Comparison of ENCODE assay signal across 21 mouse cellular contexts in genomic region chr17:51150999-51151398, GRCm38 (mm10). TPM values are rescaled to one million over a fixed set of nuclear protein-coding genes. Genes with fewer than 3 reads are reported as not detected.
A peak's percentile ranks its signal among the peaks of the same experiment; 100 is the strongest.
DNase-seq lines count a peak whose midpoint lies in the region; ATAC-seq and TF ChIP-seq lines count a peak whose summit lies in the region.
"Had no signal": no experiment of that assay in that cellular context is flagged by ENCODE, and none has a peak within 500 bp of the region (broad histone marks: within the 10 kb centered on the region; RNA-seq: fewer than 3 reads in every experiment).

No protein-coding gene starts in this region.

- no peak overlapping the region for H3K9ac ChIP-seq in forebrain, embryonic 12.5 days
- H3K9ac ChIP-seq in forebrain, embryonic 16.5 days (replicated peaks; ENCODE audit: low read depth, low read length), result no peak overlapping the region
- H3K9ac ChIP-seq in midbrain, embryonic 12.5 days (replicated peaks), result no peak overlapping the region
- H3K9ac ChIP-seq in midbrain, embryonic 16.5 days (ENCODE audit: low read depth, low read length), result no peak overlapping the region
- H3K9ac ChIP-seq: forebrain, postnatal 0 days; heart, embryonic 12.5 days had no signal

- H3K4me1 ChIP-seq in forebrain, embryonic 12.5 days, result 0 out of 2 replicates have a peak, but pooled peaks cover 2% of the 10 kb centered on the region
- no peaks in the 10 kb centered on the region for H3K4me1 ChIP-seq in forebrain, embryonic 16.5 days (replicated peaks; ENCODE audit: control insufficient read depth, insufficient read depth, low read length)
- no peaks in the 10 kb centered on the region for H3K4me1 ChIP-seq in midbrain, embryonic 12.5 days
- no peaks in the 10 kb centered on the region for H3K4me1 ChIP-seq in midbrain, embryonic 16.5 days (ENCODE audit: control insufficient read depth, insufficient read depth, low read length)
- H3K4me1 ChIP-seq: heart, embryonic 12.5 days; hindbrain, embryonic 10.5 days had no signal

- H3K36me3 ChIP-seq in forebrain, embryonic 12.5 days (replicated peaks), result no peaks in the 10 kb centered on the region
- H3K36me3 ChIP-seq in forebrain, embryonic 16.5 days (ENCODE audit: control insufficient read depth, insufficient read depth), result no peaks in the 10 kb centered on the region
- H3K36me3 ChIP-seq in midbrain, embryonic 12.5 days, result no peaks in the 10 kb centered on the region
- no peaks in the 10 kb centered on the region for H3K36me3 ChIP-seq in midbrain, embryonic 16.5 days (ENCODE audit: control insufficient read depth, insufficient read depth, low read length)
- H3K36me3 ChIP-seq: G1E; heart, embryonic 12.5 days; hindbrain, embryonic 10.5 days had no signal

- no peaks in the 10 kb centered on the region for H3K27me3 ChIP-seq in forebrain, embryonic 12.5 days
- H3K27me3 ChIP-seq in forebrain, embryonic 16.5 days (replicated peaks; ENCODE audit: control insufficient read depth, insufficient read depth, low read length), result no peaks in the 10 kb centered on the region
- H3K27me3 ChIP-seq in midbrain, embryonic 12.5 days, result no peaks in the 10 kb centered on the region
- H3K27me3 ChIP-seq in midbrain, embryonic 16.5 days (ENCODE audit: control insufficient read depth, insufficient read depth, low read depth, low read length), result no peaks in the 10 kb centered on the region
- H3K27me3 ChIP-seq: heart, embryonic 12.5 days had no signal

- H3K9me3 ChIP-seq in forebrain, embryonic 12.5 days, result no peaks in the 10 kb centered on the region
- no peaks in the 10 kb centered on the region for H3K9me3 ChIP-seq in forebrain, embryonic 16.5 days (ENCODE audit: control insufficient read depth, low read length)
- H3K9me3 ChIP-seq in midbrain, embryonic 12.5 days, result no peaks in the 10 kb centered on the region
- H3K9me3 ChIP-seq in midbrain, embryonic 16.5 days (replicated peaks; ENCODE audit: control insufficient read depth, low read length, poor library complexity, severe bottlenecking), result no peaks in the 10 kb centered on the region
- H3K9me3 ChIP-seq: G1E; heart, embryonic 12.5 days; hindbrain, embryonic 10.5 days had no signal

- H3K4me2 ChIP-seq in forebrain, embryonic 12.5 days, result no peak overlapping the region
- H3K4me2 ChIP-seq in forebrain, embryonic 16.5 days (ENCODE audit: low read length), result no peak overlapping the region
- no peak overlapping the region for H3K4me2 ChIP-seq in midbrain, embryonic 12.5 days (replicated peaks)
- no peak overlapping the region for H3K4me2 ChIP-seq in midbrain, embryonic 16.5 days (ENCODE audit: low read length)
- H3K4me2 ChIP-seq: heart, embryonic 12.5 days had no signal

- H3K27ac ChIP-seq in forebrain, embryonic 12.5 days, result no peak overlapping the region
- H3K27ac ChIP-seq in forebrain, embryonic 16.5 days (ENCODE audit: low read length), result no peak overlapping the region
- no peak overlapping the region for H3K27ac ChIP-seq in midbrain, embryonic 12.5 days (replicated peaks)
- H3K27ac ChIP-seq in midbrain, embryonic 16.5 days (ENCODE audit: low read length), result no peak overlapping the region
- H3K27ac ChIP-seq in layer of hippocampus, adult 2 months, result no peak overlapping the region
- H3K27ac ChIP-seq: hindbrain, embryonic 10.5 days had no signal

- no peak for TF ChIP-seq CTCF in layer of hippocampus, adult 2 months (conservative IDR thresholded peaks at IDR 0.05)

- no peak overlapping the region for H3K4me3 ChIP-seq in forebrain, embryonic 12.5 days (replicated peaks)
- no peak overlapping the region for H3K4me3 ChIP-seq in forebrain, embryonic 16.5 days (replicated peaks; ENCODE audit: low read length)
- no peak overlapping the region for H3K4me3 ChIP-seq in midbrain, embryonic 12.5 days
- H3K4me3 ChIP-seq in midbrain, embryonic 16.5 days (ENCODE audit: low read depth, low read length), result no peak overlapping the region
- H3K4me3 ChIP-seq in layer of hippocampus, adult 2 months, result no peak overlapping the region
- H3K4me3 ChIP-seq: heart, embryonic 12.5 days; hindbrain, embryonic 10.5 days had no signal

- peak; percentile 3 for DNase-seq in ZHBTc4 (ENCODE audit: low read depth, low spot score)
- DNase-seq in mesoderm, embryonic 11.5 days (ENCODE audit: low read depth, low spot score), result peak; percentile 6
- DNase-seq in layer of hippocampus, adult 2 months (ENCODE audit: low spot score in 2 of 2), result no peak
- DNase-seq: adrenal gland, postnatal 10 days; B cell, adult 2 months; cerebellum, adult 11-12 months; cerebellum, adult 9-10 months; cerebellum, postnatal 25 days; forebrain, postnatal 0 days; gastrocnemius, postnatal 14 days had no signal

- ATAC-seq in forebrain, embryonic 12.5 days (ENCODE audit: low FRiP score), result peak; percentile 41; the same call in 1 of the 2 replicates
- ATAC-seq in forebrain, embryonic 16.5 days, result no peak
- peak; percentile 63; the same call in 1 of the 2 replicates for ATAC-seq in midbrain, embryonic 12.5 days (ENCODE audit: low FRiP score, low read depth)
- ATAC-seq in midbrain, embryonic 16.5 days, result no peak
- ATAC-seq: CD4-positive, CD25-positive, alpha-beta regulatory T cell, adult 4 months; forebrain, postnatal 0 days; hindbrain, embryonic 16.5 days; inflammation-experienced regulatory T-cells, adult 6 months; intestine, postnatal 0 days had no signal

- WGBS in forebrain, embryonic 12.5 days, result 26% methylated on average over 3 of the region's 3 CpGs
- WGBS in forebrain, embryonic 16.5 days, result 19% methylated on average over 3 of the region's 3 CpGs
- 15% methylated on average over 3 of the region's 3 CpGs for WGBS in midbrain, embryonic 12.5 days
- 28% methylated on average over 3 of the region's 3 CpGs for WGBS in midbrain, embryonic 16.5 days

RNA-seq across cellular contexts. Expression of gene Tbc1d5, which starts 28.2 kb away (rescaled TPM):
- polyA plus RNA-seq in forebrain, embryonic 12.5 days (2016; fragmentation: Nextera tagmentation; extraction: Ambion mirVana), result 10.3 and 10.6 TPM in 2 replicates
- 8.1 and 8.6 TPM in 2 replicates for polyA plus RNA-seq in forebrain, embryonic 16.5 days (2015; fragmentation: Nextera tagmentation; extraction: Ambion mirVana)
- polyA plus RNA-seq in midbrain, embryonic 12.5 days (2016; fragmentation: Nextera tagmentation; extraction: Ambion mirVana), result 11.6 and 13.3 TPM in 2 replicates
- 8.2 and 9.1 TPM in 2 replicates for polyA plus RNA-seq in midbrain, embryonic 16.5 days (2015; fragmentation: Nextera tagmentation; extraction: Ambion mirVana)
- 10 to 100 TPM; 26.1 to 27.0 TPM for total RNA-seq in layer of hippocampus, adult 2 months (2021)

Comparison
In these comparisons a context has a peak if more than half of its experiments do, and no peak if none do; other contexts are left out.
1. ATAC-seq: peak in forebrain, embryonic 12.5 days (single experiment) and midbrain, embryonic 12.5 days (single experiment); none in forebrain, embryonic 16.5 days (single experiment) and midbrain, embryonic 16.5 days (single experiment).
2. DNase-seq: peak in ZHBTc4 (single experiment) and mesoderm, embryonic 11.5 days (single experiment); none in layer of hippocampus, adult 2 months (0 of 2).